Mouse (Mus musculus): ENCODE results near the gene Cyb5r1.

Gene Cyb5r1

GRCm38 (mm10) chr1:134460294-134461284, 55.2 kb downstream of the Cyb5r1 start:
- DNase-seq (ENCODE audit: low spot score in 2 of 2) = no peak
